Mouse (Mus musculus) cerebellum, adult 2 months (tissue): ENCODE measurements around the gene Miip.

Experiments used
- CTCF ChIP-seq: fragments of 200-500 bp; IDR thresholded peaks from 2 replicates; pipeline ENCODE4 v1.5.1; 2011; ENCODE audit warnings: low read depth, mild to moderate bottlenecking, control low read depth, low read length, moderate library complexity, borderline replicate concordance; ENCODE audit not compliant: insufficient read depth
- POLR2A ChIP-seq: fragments of 200-500 bp; IDR thresholded peaks from 2 replicates; pipeline ENCODE4 v1.6.1; 2011; ENCODE audit warnings: low read length, control low read depth, borderline replicate concordance; ENCODE audit not compliant: insufficient read depth

GRCm38 (mm10) chr4:147879456-147879855 is 10.8 kb upstream of the Miip start:
- TF ChIP-seq POLR2A = no peak
- TF ChIP-seq CTCF = no peak
